Mouse (Mus musculus) ES-Bruce4 (cell line): ENCODE data around the gene Gm13103. TPM values are rescaled to one million over a fixed set of nuclear protein-coding genes. Genes with fewer than 3 reads are reported as not detected.
"Not testable (repeated sequence)": the region's sequence is repeated elsewhere in the genome, so short reads cannot be mapped to it uniquely, and the experiment has no call there.

ENCODE experiments used
- H3K27ac ChIP-seq: 2 replicates; pipeline ENCODE4 v1.5.1; 2012; ENCODE audit warnings: low read length, inconsistent platforms; ENCODE audit not compliant: insufficient read depth
- H3K27me3 ChIP-seq: 2 replicates; pipeline ENCODE4 v1.6.1; 2012; ENCODE audit warnings: mild to moderate bottlenecking, low read length, inconsistent platforms; ENCODE audit not compliant: control insufficient read depth, poor library complexity, insufficient read depth, severe bottlenecking
- H3K36me3 ChIP-seq: 2 replicates; pipeline ENCODE4 v1.6.1; 2012; ENCODE audit warnings: inconsistent platforms, mild to moderate bottlenecking, low read length, moderate library complexity; ENCODE audit not compliant: control insufficient read depth, poor library complexity, insufficient read depth, severe bottlenecking
- H3K4me1 ChIP-seq: one replicate; pipeline ENCODE4 v1.8.1; 2011; ENCODE audit warnings: low read length; ENCODE audit not compliant: control insufficient read depth, insufficient read depth
- H3K4me3 ChIP-seq: 2 replicates; pipeline ENCODE4 v1.5.1; 2011; ENCODE audit warnings: low read depth, mild to moderate bottlenecking, low read length
- H3K9ac ChIP-seq: 2 replicates; pipeline ENCODE4 v1.6.1; 2012; ENCODE audit warnings: low read depth, mild to moderate bottlenecking, inconsistent platforms; ENCODE audit not compliant: poor library complexity, severe bottlenecking
- H3K9me3 ChIP-seq: replicated peaks from 2 replicates; pipeline ENCODE4 v1.6.1; 2012; ENCODE audit warnings: mild to moderate bottlenecking, low read length, inconsistent platforms; ENCODE audit not compliant: control insufficient read depth, poor library complexity, insufficient read depth, severe bottlenecking
- CTCF ChIP-seq: IDR thresholded peaks from one replicate; pipeline ENCODE4 v1.8.1; 2011; ENCODE audit warnings: low read depth, low read length
- EP300 ChIP-seq: IDR thresholded peaks from 2 replicates; pipeline ENCODE4 v1.6.1; 2011; ENCODE audit warnings: low read depth, low read length; ENCODE audit not compliant: insufficient read depth
- POLR2A ChIP-seq: IDR thresholded peaks from one replicate; pipeline ENCODE4 v1.8.1; 2011; ENCODE audit warnings: low read length; ENCODE audit not compliant: insufficient read depth
- polyA plus RNA-seq: library from polyadenylated mRNA; stranded (reverse); fragments of >200 nt; gene quantifications from 2 replicates; pipeline ENCODE4 v1.2.4, GENCODE M21; 2011; ENCODE audit warnings: low read depth; ENCODE audit not compliant: missing spikeins, insufficient read depth, insufficient read length

Gm13103 gene
- not detected in 2 replicates for polyA plus RNA-seq

- H3K27ac ChIP-seq, H3K4me3 ChIP-seq, H3K36me3 ChIP-seq, H3K27me3 ChIP-seq, H3K9ac ChIP-seq, H3K4me1 ChIP-seq, H3K9me3 ChIP-seq: not testable (repeated sequence)
Observed at GRCm38 (mm10) chr4:143846197-143846596, at the start of gene Gm13103. Gene Gm13103, plus strand, starts transcription at chr4:143846497.

DNA sequence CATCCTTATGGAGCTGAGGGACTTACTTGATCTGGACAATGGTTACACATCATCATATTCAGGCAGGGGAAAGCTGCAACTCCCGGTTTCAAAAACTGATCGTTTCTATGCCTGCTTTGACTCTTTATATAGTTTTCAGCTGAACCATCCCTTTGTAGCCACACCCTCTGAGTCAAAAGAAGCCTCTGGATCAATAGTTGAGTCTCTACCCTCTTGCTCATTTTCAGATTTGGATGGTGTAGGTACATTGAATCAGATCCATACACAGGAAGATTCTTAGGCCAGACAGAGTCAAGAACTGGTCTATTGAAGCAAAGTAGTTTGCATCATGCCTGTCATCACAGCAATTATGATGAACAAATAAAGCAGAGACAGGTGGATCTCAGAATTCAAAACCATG, 30.3 kb upstream of the Gm13103 start, which contains the start of gene Gm13084:
Gene Gm13084, minus strand, starts transcription at position 101 of the 400 bp plus-strand sequence.
- Histone ChIP-seq H3K27ac (no peak within 1 kb of the TSS), H3K9me3 (no peaks in the 10 kb centered on the region), H3K4me3 (no peak within 1 kb of the TSS), H3K36me3 (no peaks in the 10 kb centered on the region), H3K9ac (no peak within 1 kb of the TSS), H3K4me1 (no peaks in the 10 kb centered on the region), H3K27me3 (no peaks in the 10 kb centered on the region)
- TF ChIP-seq EP300 (no peak), POLR2A (no peak), CTCF (no peak)

GRCm38 (mm10) chr4:143882371-143882770, 36.1 kb downstream of the Gm13103 start:
- H3K36me3 ChIP-seq, H3K27me3 ChIP-seq, H3K4me3 ChIP-seq, H3K9me3 ChIP-seq, H3K4me1 ChIP-seq, H3K9ac ChIP-seq, H3K27ac ChIP-seq: not testable (repeated sequence)

GRCm38 (mm10) chr4:143894406-143894805, 48.1 kb downstream of the Gm13103 start:
- H3K27me3 ChIP-seq, H3K27ac ChIP-seq, H3K9me3 ChIP-seq, H3K4me3 ChIP-seq, H3K36me3 ChIP-seq, H3K4me1 ChIP-seq, H3K9ac ChIP-seq: not testable (repeated sequence)

DNA sequence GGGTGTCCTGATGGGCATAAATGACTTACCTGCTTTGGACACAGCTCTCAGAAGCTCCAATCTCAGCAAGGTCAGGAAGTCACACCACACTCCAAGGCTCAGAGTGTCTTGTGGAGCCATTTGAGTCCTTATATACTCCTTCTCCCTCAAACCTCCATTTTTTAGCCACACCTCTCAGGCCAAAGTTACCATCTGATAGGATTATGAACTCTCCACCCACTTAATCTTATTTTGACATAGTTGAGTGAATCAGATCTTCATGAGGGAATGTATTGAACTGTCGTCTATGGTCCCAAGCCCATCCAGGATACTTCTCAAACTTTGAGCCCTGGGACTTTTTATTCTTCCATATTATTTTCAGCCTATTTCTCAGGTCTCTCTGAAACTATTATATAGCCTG, 54.0 kb downstream of the Gm13103 start, which contains the start of gene Pramef6:
Gene Pramef6, minus strand, starts transcription at position 101 of the 400 bp plus-strand sequence.
- not testable (repeated sequence) for H3K27ac ChIP-seq, H3K36me3 ChIP-seq, H3K4me1 ChIP-seq, H3K27me3 ChIP-seq, H3K9me3 ChIP-seq, H3K9ac ChIP-seq, H3K4me3 ChIP-seq

Other genes with a start within 250 kb of the Gm13103 start
- gene Gm13083, start 231.5 kb upstream of the Gm13103 start, polyA plus RNA-seq, result not detected in 2 replicates
- gene Gm13088, start 189.3 kb upstream of the Gm13103 start, polyA plus RNA-seq, result not detected in 2 replicates
- gene Gm13089, start 143.8 kb upstream of the Gm13103 start, polyA plus RNA-seq, result not detected in 2 replicates
- gene Gm13078, start 127.0 kb upstream of the Gm13103 start, polyA plus RNA-seq, result not detected in 2 replicates
- gene Gm13023, start 57.1 kb upstream of the Gm13103 start, polyA plus RNA-seq, result not detected in 2 replicates
- not detected in 2 replicates for gene Gm13084, start 30.4 kb upstream of the Gm13103 start, polyA plus RNA-seq
- not detected in 2 replicates for gene Pramef6, start 53.9 kb downstream of the Gm13103 start, polyA plus RNA-seq
- not detected in 2 replicates for gene Pramef25, start 104.5 kb downstream of the Gm13103 start, polyA plus RNA-seq
- not detected in 2 replicates for gene Gm13101, start 120.5 kb downstream of the Gm13103 start, polyA plus RNA-seq
- gene Pramef17, start 147.9 kb downstream of the Gm13103 start, polyA plus RNA-seq, result not detected in 2 replicates
- not detected in 2 replicates for gene Pramel4, start 212.6 kb downstream of the Gm13103 start, polyA plus RNA-seq